Mouse (Mus musculus): ENCODE results near the gene Ankrd39.

The Ankrd39 gene

GRCm38 (mm10) chr1:36546888-36547471 is at the start of gene Ankrd39:
TSS of gene Ankrd39 (minus strand) at chr1:36547445.
- peak; percentile 99 for DNase-seq (ENCODE audit: low spot score)

- no peak for DNase-seq (ENCODE audit: low spot score)
Measured at GRCm38 (mm10) chr1:36596114-36596513, 48.9 kb upstream of the Ankrd39 start.

- no peak for DNase-seq (ENCODE audit: low spot score)
Measured at GRCm38 (mm10) chr1:36595167-36595931, 48.1 kb upstream of the Ankrd39 start.

GRCm38 (mm10) chr1:36593099-36593498 is 45.9 kb upstream of the Ankrd39 start:
- DNase-seq (ENCODE audit: low spot score), result no peak

GRCm38 (mm10) chr1:36591408-36591807 is 44.2 kb upstream of the Ankrd39 start:
- no peak for DNase-seq (ENCODE audit: low spot score)

- no peak for DNase-seq (ENCODE audit: low spot score)
Measured at GRCm38 (mm10) chr1:36590664-36591063, 43.4 kb upstream of the Ankrd39 start.

- no peak for DNase-seq (ENCODE audit: low spot score)
Measured at GRCm38 (mm10) chr1:36589486-36589885, 42.2 kb upstream of the Ankrd39 start.

- no peak for DNase-seq (ENCODE audit: low spot score)
Measured at GRCm38 (mm10) chr1:36588476-36589450, 41.5 kb upstream of the Ankrd39 start.

GRCm38 (mm10) chr1:36587860-36588259 is 40.6 kb upstream of the Ankrd39 start:
- no peak for DNase-seq (ENCODE audit: low spot score)

GRCm38 (mm10) chr1:36586288-36586687 is 39.0 kb upstream of the Ankrd39 start:
- no peak for DNase-seq (ENCODE audit: low spot score)

GRCm38 (mm10) chr1:36583408-36584116 is 36.3 kb upstream of the Ankrd39 start:
- DNase-seq (ENCODE audit: low spot score), result no peak

- DNase-seq (ENCODE audit: low spot score), result no peak
Measured at GRCm38 (mm10) chr1:36582211-36582610, 35.0 kb upstream of the Ankrd39 start.

- DNase-seq (ENCODE audit: low spot score), result no peak
Measured at GRCm38 (mm10) chr1:36581260-36581659, 34.0 kb upstream of the Ankrd39 start.

GRCm38 (mm10) chr1:36580384-36581207 is 33.4 kb upstream of the Ankrd39 start:
- DNase-seq (ENCODE audit: low spot score), result no peak

GRCm38 (mm10) chr1:36579974-36580383 is 32.7 kb upstream of the Ankrd39 start:
- no peak for DNase-seq (ENCODE audit: low spot score)

- no peak for DNase-seq (ENCODE audit: low spot score)
Measured at GRCm38 (mm10) chr1:36576991-36577675, 29.9 kb upstream of the Ankrd39 start.

- no peak for DNase-seq (ENCODE audit: low spot score)
Measured at GRCm38 (mm10) chr1:36575347-36575746, 28.1 kb upstream of the Ankrd39 start.

- no peak for DNase-seq (ENCODE audit: low spot score)
Measured at GRCm38 (mm10) chr1:36574196-36574955, 27.1 kb upstream of the Ankrd39 start.

- no peak for DNase-seq (ENCODE audit: low spot score)
Measured at GRCm38 (mm10) chr1:36573524-36573923, 26.3 kb upstream of the Ankrd39 start.

- DNase-seq (ENCODE audit: low spot score), result no peak
Measured at GRCm38 (mm10) chr1:36572709-36573108, 25.5 kb upstream of the Ankrd39 start.
